Mouse (Mus musculus): Measurements from ENCODE around the gene Capsl. TPM values are rescaled to one million over a fixed set of nuclear protein-coding genes. Genes with fewer than 3 reads are reported as not detected.

The Capsl gene
- polyA plus RNA-seq (2012; ENCODE audit: low replicate concordance), result 0.29 TPM in 1 of 2 replicates, not detected in the other

GRCm38 (mm10) chr15:9435534-9436180 lies at the start of gene Capsl:
Capsl (plus strand) TSS chr15:9436028.

Other genes starting within 250 kb of the Capsl start
- not detected in 2 replicates for gene Ugt3a1, start 159.1 kb upstream of the Capsl start, polyA plus RNA-seq (2012; ENCODE audit: low replicate concordance)
- gene Ugt3a2, start 100.5 kb upstream of the Capsl start, polyA plus RNA-seq (2012; ENCODE audit: low replicate concordance), result not detected in 2 replicates
- 3.9 and 5.9 TPM in 2 replicates for gene Il7r, start 94.1 kb downstream of the Capsl start, polyA plus RNA-seq (2012; ENCODE audit: low replicate concordance)

All from hematopoietic multipotent progenitor cell, adult 10-12 weeks (in vitro differentiated cells).